Mouse (Mus musculus) gastrocnemius, postnatal 14 days (tissue): Measurements from ENCODE around the gene Ammecr1. TPM values are rescaled to one million over a fixed set of nuclear protein-coding genes. Genes with fewer than 3 reads are reported as not detected.

Experiments used
- DNase-seq: peaks from one replicate; pipeline ENCODE4 v3.0.0; 2021; ENCODE audit warnings: mixed read lengths
- intact Hi-C: fragments of 180-260 bp; cut with DNase I; formaldehyde crosslinking; loops from one replicate; pipeline ENCODE4 v1.15.1; 2025; ENCODE audit warnings: low total_unique reads
- total RNA-seq, 2 experiments: library from RNA; stranded (reverse); gene quantifications; 2 replicates each; pipeline ENCODE4 v1.2.3; 2021

The Ammecr1 gene
- total RNA-seq, 2 experiments from 2014 or later: 7.5 to 10.6 TPM

- no peak for DNase-seq
- intact Hi-C loops: loop anchor here (10.0 kb wide), 1 partner anchor 135 kb away; no protein-coding TSS in a partner anchor
Observed at GRCm38 (mm10) chrX:142959674-142960307, 6.7 kb downstream of the Ammecr1 start.

GRCm38 (mm10) chrX:142928430-142928829, 38.1 kb downstream of the Ammecr1 start:
- intact Hi-C loops: no loop called here
- DNase-seq: no peak

GRCm38 (mm10) chrX:142917394-142917793, 49.1 kb downstream of the Ammecr1 start:
- no peak for DNase-seq
- intact Hi-C loops: no loop called here

GRCm38 (mm10) chrX:142916719-142917118, 49.8 kb downstream of the Ammecr1 start:
- intact Hi-C loops: no loop called here
- no peak for DNase-seq

- intact Hi-C loops: no loop called here
- DNase-seq: no peak
Observed at GRCm38 (mm10) chrX:142914208-142914607, 52.3 kb downstream of the Ammecr1 start.

GRCm38 (mm10) chrX:142903854-142904253, 62.7 kb downstream of the Ammecr1 start:
- no peak for DNase-seq
- intact Hi-C loops: no loop called here

- intact Hi-C loops: no loop called here
- DNase-seq: no peak
Observed at GRCm38 (mm10) chrX:142902599-142902998, 63.9 kb downstream of the Ammecr1 start.

GRCm38 (mm10) chrX:142901915-142902314, 64.6 kb downstream of the Ammecr1 start:
- intact Hi-C loops: no loop called here
- DNase-seq: no peak

GRCm38 (mm10) chrX:142898295-142898887, 68.1 kb downstream of the Ammecr1 start:
- DNase-seq: no peak
- intact Hi-C loops: no loop called here

GRCm38 (mm10) chrX:142897477-142898000, 69.0 kb downstream of the Ammecr1 start:
- DNase-seq: no peak
- intact Hi-C loops: no loop called here

GRCm38 (mm10) chrX:142895316-142895715, 71.2 kb downstream of the Ammecr1 start:
- intact Hi-C loops: no loop called here
- no peak for DNase-seq

GRCm38 (mm10) chrX:142885962-142886361, 80.6 kb downstream of the Ammecr1 start:
- DNase-seq: no peak
- intact Hi-C loops: no loop called here

- intact Hi-C loops: no loop called here
- DNase-seq: no peak
Observed at GRCm38 (mm10) chrX:142883593-142883992, 82.9 kb downstream of the Ammecr1 start.

- no peak for DNase-seq
Observed at GRCm38 (mm10) chrX:142882255-142882654, 84.3 kb downstream of the Ammecr1 start.

GRCm38 (mm10) chrX:142869844-142870243, 96.7 kb downstream of the Ammecr1 start:
- intact Hi-C loops: no loop called here
- DNase-seq: no peak

More at GRCm38 (mm10) chrX:142882255-142882654, 84.3 kb downstream of the Ammecr1 start:
- intact Hi-C loops: no loop called here

GRCm38 (mm10) chrX:142848032-142848431, 118.5 kb downstream of the Ammecr1 start:
- no peak for DNase-seq

GRCm38 (mm10) chrX:142846266-142846665, 120.3 kb downstream of the Ammecr1 start:
- intact Hi-C loops: no loop called here
- no peak for DNase-seq

More at GRCm38 (mm10) chrX:142848032-142848431, 118.5 kb downstream of the Ammecr1 start:
- intact Hi-C loops: no loop called here

GRCm38 (mm10) chrX:142841916-142842315, 124.6 kb downstream of the Ammecr1 start:
- DNase-seq: no peak
- intact Hi-C loops: no loop called here

- intact Hi-C loops: no loop called here
- no peak for DNase-seq
Observed at GRCm38 (mm10) chrX:142839411-142839810, 127.1 kb downstream of the Ammecr1 start.

GRCm38 (mm10) chrX:142838841-142839240, 127.7 kb downstream of the Ammecr1 start:
- intact Hi-C loops: no loop called here
- DNase-seq: no peak

GRCm38 (mm10) chrX:142837316-142837715, 129.2 kb downstream of the Ammecr1 start:
- DNase-seq: no peak
- intact Hi-C loops: no loop called here
